Mouse (Mus musculus) stomach, postnatal 0 days (tissue): ENCODE measurements around the gene Arhgap17.

ENCODE experiments used
- CTCF ChIP-seq: IDR thresholded peaks from 2 replicates; pipeline ENCODE4 v1.5.1; 2016; ENCODE audit warnings: antibody characterized with exemption, low read depth, mild to moderate bottlenecking, moderate library complexity
- EP300 ChIP-seq: optimal IDR thresholded peaks from 2 replicates; pipeline ENCODE3; 2016; ENCODE audit warnings: antibody characterized with exemption

DNA sequence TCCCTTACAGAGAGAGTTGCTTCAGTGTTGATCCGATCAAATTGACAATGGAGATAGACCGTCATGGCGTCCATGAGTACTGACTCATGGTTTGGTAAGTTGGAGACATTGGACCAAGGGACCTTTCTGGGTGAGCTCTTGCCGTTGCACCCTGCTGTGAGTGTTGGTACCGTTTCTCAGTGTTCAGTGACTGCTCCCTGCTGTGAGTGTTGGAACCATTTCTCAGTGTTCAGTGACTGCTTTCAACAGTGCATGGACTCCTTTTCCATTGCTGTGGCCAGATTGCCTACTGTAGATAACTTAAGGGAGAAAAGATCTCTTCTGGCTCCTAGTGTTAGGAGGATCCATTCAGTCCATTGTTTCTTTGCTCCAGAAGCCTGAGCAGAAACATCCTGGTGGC, 27.2 kb upstream of the Arhgap17 start:
- no peak for TF ChIP-seq CTCF
- TF ChIP-seq EP300, result no peak
